Mouse (Mus musculus) heart, embryonic 12.5 days (tissue): ENCODE results near the gene Ghr. TPM values are rescaled to one million over a fixed set of nuclear protein-coding genes. Genes with fewer than 3 reads are reported as not detected.
A peak's percentile ranks its signal among the peaks of the same experiment; 100 is the strongest.

ENCODE experiments used
- ATAC-seq: fragments of 200-750 bp; cut with Nextera tagmentation; 2 replicates; pipeline ENCODE4 v1.8.0; 2017; ENCODE audit warnings: moderate TSS enrichment, moderate library complexity; ENCODE audit not compliant: insufficient number of reproducible peaks, low FRiP score
- H3K27ac ChIP-seq: fragments of 300-500 bp; sonication (generic); 2 replicates; pipeline ENCODE4 v1.5.1; 2016; ENCODE audit warnings: mild to moderate bottlenecking, moderate library complexity; ENCODE audit not compliant: poor library complexity, severe bottlenecking
- H3K27me3 ChIP-seq: fragments of 300-500 bp; sonication (generic); replicated peaks from 2 replicates; pipeline ENCODE4 v1.6.1; 2016; ENCODE audit warnings: mild to moderate bottlenecking, moderate library complexity
- H3K36me3 ChIP-seq: fragments of 300-500 bp; sonication (generic); 2 replicates; pipeline ENCODE4 v1.6.1; 2016; ENCODE audit warnings: mild to moderate bottlenecking, moderate library complexity
- H3K4me1 ChIP-seq: fragments of 300-500 bp; sonication (generic); replicated peaks from 2 replicates; pipeline ENCODE4 v1.6.1; 2016; ENCODE audit warnings: mild to moderate bottlenecking
- H3K4me2 ChIP-seq: fragments of 300-500 bp; sonication (generic); 2 replicates; pipeline ENCODE4 v1.6.1; 2016; ENCODE audit warnings: mild to moderate bottlenecking, moderate library complexity
- H3K4me3 ChIP-seq: fragments of 300-500 bp; sonication (generic); 2 replicates; pipeline ENCODE4 v1.5.1; 2016; ENCODE audit warnings: mild to moderate bottlenecking
- H3K9ac ChIP-seq: fragments of 300-500 bp; sonication (generic); 2 replicates; pipeline ENCODE4 v1.6.1; 2016; ENCODE audit warnings: mild to moderate bottlenecking, moderate library complexity
- H3K9me3 ChIP-seq: fragments of 300-500 bp; sonication (generic); replicated peaks from 2 replicates; pipeline ENCODE4 v1.6.1; 2016; ENCODE audit warnings: mild to moderate bottlenecking, moderate library complexity
- WGBS: fragments of 180-500 bp; shearing (Covaris S2); methylation state at CpG from one replicate; pipeline ENCODE4 v1.1.7; 2016; 5-methylcytosine and 5-hydroxymethylcytosine counted together
- polyA plus RNA-seq: library from polyadenylated mRNA; unstranded; fragments of >200 nt; fragmentation: Nextera tagmentation; extraction: Ambion mirVana; gene quantifications from 2 replicates; pipeline ENCODE4 v1.2.1, GENCODE M21; 2016

The Ghr gene
- polyA plus RNA-seq, 1 experiment from 2014 or later = 68.8 TPM

DNA sequence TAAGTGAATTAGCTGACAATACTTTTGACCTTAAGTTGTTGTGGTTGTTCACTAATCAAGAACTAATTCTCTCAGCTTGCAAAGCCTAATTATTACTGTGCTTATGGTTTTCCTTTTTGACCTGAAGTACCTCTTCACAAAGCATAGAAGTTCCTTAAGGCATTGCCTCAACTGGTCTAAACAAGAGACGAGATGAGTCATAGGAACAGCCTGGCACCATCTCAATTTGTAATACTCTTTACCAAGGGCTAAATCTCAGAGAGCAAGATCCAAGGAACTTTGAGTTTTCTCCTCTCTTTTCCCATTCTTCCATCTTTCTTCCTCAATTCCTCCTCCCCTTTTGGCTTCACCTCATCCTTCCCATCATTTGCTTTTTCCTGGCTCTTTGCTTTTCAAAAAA is 69.3 kb downstream of the Ghr start:
- H3K36me3 ChIP-seq = no peaks in the 10 kb centered on the region; the same call in 1 of the 2 replicates
- WGBS = 92% methylated on average over 1 of the region's 1 CpGs
- H3K4me1 ChIP-seq = peaks cover 27% of the 10 kb centered on the region
- H3K9ac ChIP-seq = no peak overlapping the region
- no peak overlapping the region for H3K27ac ChIP-seq
- H3K4me3 ChIP-seq = no peak overlapping the region
- H3K27me3 ChIP-seq = no peaks in the 10 kb centered on the region
- no peaks in the 10 kb centered on the region for H3K9me3 ChIP-seq
- H3K4me2 ChIP-seq = no peak overlapping the region
- ATAC-seq = no peak

DNA sequence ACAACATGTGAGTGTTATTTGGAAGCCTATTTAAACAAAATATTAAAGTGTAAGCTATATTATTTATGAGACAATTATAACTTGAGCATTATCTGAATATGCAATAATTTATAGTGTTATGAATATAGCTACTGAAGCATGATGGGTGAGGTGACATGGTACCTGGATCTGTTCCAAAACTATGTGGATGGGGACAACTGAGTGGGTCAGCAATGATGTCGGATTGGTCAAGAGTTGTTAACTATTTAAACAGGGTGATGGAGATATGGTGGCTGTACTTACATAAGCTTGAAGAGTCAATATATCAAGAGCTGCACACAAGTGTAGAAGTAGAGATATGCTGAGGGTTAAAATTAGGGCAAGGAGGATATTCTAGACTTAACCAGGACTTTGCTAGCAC is 70.9 kb downstream of the Ghr start:
- Histone ChIP-seq H3K4me1 (peaks cover 34% of the 10 kb centered on the region), H3K9ac (no peak overlapping the region), H3K36me3 (no peaks in the 10 kb centered on the region; the same call in 1 of the 2 replicates), H3K27me3 (no peaks in the 10 kb centered on the region), H3K27ac (no peak overlapping the region), H3K4me3 (no peak overlapping the region), H3K4me2 (no peak overlapping the region), H3K9me3 (no peaks in the 10 kb centered on the region)
- no peak for ATAC-seq
- 55% methylated on average over 1 of the region's 1 CpGs for WGBS

GRCm38 (mm10) chr15:3511639-3512171 is 71.6 kb downstream of the Ghr start:
- H3K9ac ChIP-seq = no peak overlapping the region
- H3K4me1 ChIP-seq = peaks cover 34% of the 10 kb centered on the region

GRCm38 (mm10) chr15:3509089-3509488 is 74.2 kb downstream of the Ghr start:
- Histone ChIP-seq H3K27ac (peak overlapping the region; percentile 34; the same call in 1 of the 2 replicates), H3K9me3 (no peaks in the 10 kb centered on the region), H3K4me3 (no peak overlapping the region), H3K36me3 (no peaks in the 10 kb centered on the region; the same call in 1 of the 2 replicates), H3K27me3 (no peaks in the 10 kb centered on the region), H3K9ac (no peak overlapping the region), H3K4me1 (peaks cover 34% of the 10 kb centered on the region), H3K4me2 (no peak overlapping the region)
- ATAC-seq = 0 out of 2 replicates have a peak, but pooled peaks have one; percentile 51
- whole genome bisulfite sequencing = 46% methylated on average over 3 of the region's 3 CpGs

More at GRCm38 (mm10) chr15:3511639-3512171, 71.6 kb downstream of the Ghr start:
- ATAC-seq = no peak
- Histone ChIP-seq H3K27me3 (no peaks in the 10 kb centered on the region), H3K9me3 (no peaks in the 10 kb centered on the region), H3K36me3 (no peaks in the 10 kb centered on the region; the same call in 1 of the 2 replicates), H3K4me3 (no peak overlapping the region), H3K27ac (no peak overlapping the region), H3K4me2 (no peak overlapping the region)
- 83% methylated on average over 2 of the region's 2 CpGs for WGBS

DNA sequence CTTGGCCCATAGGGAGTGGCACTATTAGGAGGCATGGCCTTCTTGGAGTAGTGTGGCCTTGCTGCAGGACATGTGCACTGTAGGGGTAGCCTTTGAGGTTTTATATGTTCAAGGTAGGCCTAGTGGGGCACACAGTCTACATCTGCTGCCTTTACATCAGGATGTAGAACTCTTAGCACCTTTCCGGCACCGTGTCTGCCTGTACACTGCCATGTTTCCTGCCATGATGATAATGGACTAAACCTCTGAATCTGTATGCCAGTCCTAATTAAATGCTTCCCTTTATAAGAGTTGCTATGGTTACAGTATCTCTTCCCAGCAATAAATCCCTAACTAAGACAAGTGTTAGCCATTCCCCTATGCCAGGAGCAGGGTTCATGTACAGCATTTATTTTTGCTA is 76.0 kb downstream of the Ghr start:
- H3K4me1 ChIP-seq = peaks cover 28% of the 10 kb centered on the region
- no peak overlapping the region for H3K27ac ChIP-seq
- no peak overlapping the region for H3K4me3 ChIP-seq
- no peaks in the 10 kb centered on the region for H3K9me3 ChIP-seq
- no peak overlapping the region for H3K9ac ChIP-seq
- no peak for ATAC-seq
- H3K36me3 ChIP-seq = no peaks in the 10 kb centered on the region
- H3K27me3 ChIP-seq = no peaks in the 10 kb centered on the region
- H3K4me2 ChIP-seq = no peak overlapping the region
- WGBS = 90% methylated on average over 2 of the region's 2 CpGs

GRCm38 (mm10) chr15:3504700-3505099 is 78.6 kb downstream of the Ghr start:
- Histone ChIP-seq H3K4me3 (no peak overlapping the region), H3K27ac (no peak overlapping the region), H3K27me3 (no peaks in the 10 kb centered on the region), H3K4me2 (no peak overlapping the region), H3K9me3 (no peaks in the 10 kb centered on the region), H3K36me3 (no peaks in the 10 kb centered on the region), H3K9ac (no peak overlapping the region), H3K4me1 (peaks cover 12% of the 10 kb centered on the region)
- 83% methylated on average over 5 of the region's 5 CpGs for WGBS
- no peak for ATAC-seq

- H3K9ac ChIP-seq = no peak overlapping the region
- no peak for ATAC-seq
- no peaks in the 10 kb centered on the region for H3K27me3 ChIP-seq
- no peak overlapping the region for H3K27ac ChIP-seq
- peaks cover 14% of the 10 kb centered on the region for H3K4me1 ChIP-seq
- 72% methylated on average over 3 of the region's 3 CpGs for WGBS
- no peak overlapping the region for H3K4me2 ChIP-seq
- H3K4me3 ChIP-seq = no peak overlapping the region
- no peaks in the 10 kb centered on the region for H3K9me3 ChIP-seq
- no peaks in the 10 kb centered on the region for H3K36me3 ChIP-seq
Observed at GRCm38 (mm10) chr15:3501683-3502082, 81.6 kb downstream of the Ghr start.

DNA sequence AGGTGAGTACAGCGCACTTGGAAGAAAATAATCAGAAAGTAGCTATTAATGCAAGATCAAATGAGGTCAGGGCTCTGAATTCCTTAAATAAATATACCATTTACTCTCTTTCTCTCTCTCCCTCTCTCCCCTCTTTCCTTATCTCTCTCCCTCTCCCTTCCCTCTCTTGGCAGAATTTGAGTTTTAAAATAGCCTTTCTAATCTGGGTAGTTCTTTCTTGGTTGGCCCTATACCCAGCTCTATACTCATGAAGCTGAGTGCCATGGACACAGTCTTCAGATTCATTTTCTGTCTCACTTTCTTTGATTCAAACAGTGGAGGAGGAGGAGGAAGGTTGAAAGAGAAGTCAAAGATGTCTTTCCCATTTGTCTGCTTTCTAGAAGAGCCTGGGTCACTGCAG is 84.3 kb downstream of the Ghr start:
- H3K4me2 ChIP-seq = 0 out of 2 replicates have a peak overlapping the region, but pooled peaks have one; percentile 18
- H3K9me3 ChIP-seq = no peaks in the 10 kb centered on the region
- ATAC-seq = no peak
- peaks cover 14% of the 10 kb centered on the region for H3K4me1 ChIP-seq
- no peak overlapping the region for H3K9ac ChIP-seq
- 65% methylated on average over 1 of the region's 1 CpGs for WGBS
- no peaks in the 10 kb centered on the region for H3K36me3 ChIP-seq
- H3K27me3 ChIP-seq = no peaks in the 10 kb centered on the region
- H3K27ac ChIP-seq = peak overlapping the region; percentile 78
- H3K4me3 ChIP-seq = no peak overlapping the region

GRCm38 (mm10) chr15:3497946-3498580 is 85.2 kb downstream of the Ghr start:
- no peaks in the 10 kb centered on the region for H3K36me3 ChIP-seq
- no peak for ATAC-seq
- no peaks in the 10 kb centered on the region for H3K9me3 ChIP-seq
- H3K27me3 ChIP-seq = no peaks in the 10 kb centered on the region
- H3K4me1 ChIP-seq = peaks cover 14% of the 10 kb centered on the region
- no peak overlapping the region for H3K4me2 ChIP-seq
- H3K4me3 ChIP-seq = no peak overlapping the region
- H3K9ac ChIP-seq = no peak overlapping the region
- H3K27ac ChIP-seq = no peak overlapping the region
- 81% methylated on average over 9 of the region's 9 CpGs for WGBS

- H3K36me3 ChIP-seq = no peaks in the 10 kb centered on the region
- H3K27me3 ChIP-seq = no peaks in the 10 kb centered on the region
- H3K9ac ChIP-seq = no peak overlapping the region
- no peak overlapping the region for H3K4me2 ChIP-seq
- H3K4me3 ChIP-seq = no peak overlapping the region
- 72% methylated on average over 3 of the region's 3 CpGs for WGBS
- peaks cover 6% of the 10 kb centered on the region for H3K4me1 ChIP-seq
- H3K9me3 ChIP-seq = no peaks in the 10 kb centered on the region
- no peak for ATAC-seq
- no peak overlapping the region for H3K27ac ChIP-seq
Observed at GRCm38 (mm10) chr15:3490868-3491267, 92.4 kb downstream of the Ghr start.

- Histone ChIP-seq H3K9me3 (no peaks in the 10 kb centered on the region), H3K27ac (no peak overlapping the region), H3K27me3 (no peaks in the 10 kb centered on the region), H3K4me3 (no peak overlapping the region), H3K4me1 (peaks cover 6% of the 10 kb centered on the region), H3K9ac (no peak overlapping the region), H3K36me3 (no peaks in the 10 kb centered on the region), H3K4me2 (no peak overlapping the region)
- ATAC-seq = no peak
- WGBS = 87% methylated on average over 2 of the region's 2 CpGs
Observed at GRCm38 (mm10) chr15:3490011-3490410, 93.3 kb downstream of the Ghr start.

- Histone ChIP-seq H3K9me3 (no peaks in the 10 kb centered on the region), H3K4me2 (no peak overlapping the region), H3K4me1 (peaks cover 6% of the 10 kb centered on the region), H3K27me3 (no peaks in the 10 kb centered on the region), H3K4me3 (no peak overlapping the region), H3K27ac (no peak overlapping the region), H3K9ac (no peak overlapping the region), H3K36me3 (no peaks in the 10 kb centered on the region)
- ATAC-seq = no peak
Observed at GRCm38 (mm10) chr15:3489180-3489579, 94.1 kb downstream of the Ghr start.
